ENCODE assay signal across 23 mouse cellular contexts in genomic region chr6:18432362-18432761, GRCm38 (mm10).
"Had no signal": no experiment of that assay in that cellular context is flagged by ENCODE, and none has a peak within 500 bp of the region (broad histone marks: within the 10 kb centered on the region; RNA-seq: fewer than 3 reads in every experiment).

No protein-coding gene starts in this region.

- H3K27me3 ChIP-seq: hindbrain, embryonic 12.5 days; intestine, embryonic 15.5 days; limb, embryonic 12.5 days; liver, embryonic 13.5 days; liver, embryonic 15.5 days had no signal

- DNase-seq: gastrocnemius, adult 2 months; gastrocnemius, postnatal 10 days; gastrocnemius, postnatal 25 days; heart, adult 2 months; heart, postnatal 10 days; heart, postnatal 4 days; kidney, postnatal 10 days; kidney, postnatal 4 days; liver; liver, embryonic 13.5 days; liver, postnatal 0 days had no signal

- ATAC-seq: hindbrain, embryonic 16.5 days; inflammation-experienced regulatory T-cells, adult 6 months; intestine, embryonic 15.5 days; liver, postnatal 0 days had no signal

- H3K36me3 ChIP-seq: intestine, embryonic 15.5 days; liver, embryonic 13.5 days; liver, embryonic 15.5 days had no signal

- H3K4me2 ChIP-seq: heart, embryonic 11.5 days; hindbrain, embryonic 12.5 days; hindbrain, embryonic 14.5 days; intestine, embryonic 15.5 days; limb, embryonic 12.5 days; liver, embryonic 11.5 days; liver, embryonic 13.5 days; liver, embryonic 15.5 days had no signal

- H3K4me1 ChIP-seq: hindbrain, embryonic 10.5 days; hindbrain, embryonic 12.5 days; intestine, embryonic 15.5 days; limb, embryonic 12.5 days had no signal

- H3K27ac ChIP-seq: gastrocnemius, adult 2 months; heart, adult 2 months; hindbrain, embryonic 10.5 days; hindbrain, embryonic 12.5 days; hindbrain, embryonic 14.5 days; intestine, embryonic 15.5 days; left cerebral cortex, adult 2 months; limb, embryonic 10.5 days; limb, embryonic 12.5 days; liver, embryonic 13.5 days; liver, embryonic 15.5 days had no signal

- H3K9me3 ChIP-seq: hindbrain, embryonic 10.5 days; hindbrain, embryonic 12.5 days; intestine, embryonic 15.5 days; limb, embryonic 10.5 days; limb, embryonic 12.5 days; liver, embryonic 13.5 days; liver, embryonic 15.5 days had no signal

- H3K4me3 ChIP-seq: gastrocnemius, adult 2 months; heart, adult 2 months; hindbrain, embryonic 10.5 days; hindbrain, embryonic 12.5 days; intestine, embryonic 15.5 days; left cerebral cortex, adult 2 months; limb, embryonic 10.5 days; limb, embryonic 12.5 days; liver, embryonic 13.5 days; liver, embryonic 15.5 days had no signal

- H3K9ac ChIP-seq: hindbrain, embryonic 12.5 days; hindbrain, embryonic 14.5 days; intestine, embryonic 15.5 days; limb, embryonic 12.5 days; liver, embryonic 13.5 days; liver, embryonic 15.5 days; liver, postnatal 0 days had no signal
